Mouse (Mus musculus): Measurements from ENCODE around the gene Atp6v0d1. TPM values are rescaled to one million over a fixed set of nuclear protein-coding genes. Genes with fewer than 3 reads are reported as not detected.

Gene Atp6v0d1
- polyA plus RNA-seq, 1 experiment from 2014 or later = 112 TPM

DNA sequence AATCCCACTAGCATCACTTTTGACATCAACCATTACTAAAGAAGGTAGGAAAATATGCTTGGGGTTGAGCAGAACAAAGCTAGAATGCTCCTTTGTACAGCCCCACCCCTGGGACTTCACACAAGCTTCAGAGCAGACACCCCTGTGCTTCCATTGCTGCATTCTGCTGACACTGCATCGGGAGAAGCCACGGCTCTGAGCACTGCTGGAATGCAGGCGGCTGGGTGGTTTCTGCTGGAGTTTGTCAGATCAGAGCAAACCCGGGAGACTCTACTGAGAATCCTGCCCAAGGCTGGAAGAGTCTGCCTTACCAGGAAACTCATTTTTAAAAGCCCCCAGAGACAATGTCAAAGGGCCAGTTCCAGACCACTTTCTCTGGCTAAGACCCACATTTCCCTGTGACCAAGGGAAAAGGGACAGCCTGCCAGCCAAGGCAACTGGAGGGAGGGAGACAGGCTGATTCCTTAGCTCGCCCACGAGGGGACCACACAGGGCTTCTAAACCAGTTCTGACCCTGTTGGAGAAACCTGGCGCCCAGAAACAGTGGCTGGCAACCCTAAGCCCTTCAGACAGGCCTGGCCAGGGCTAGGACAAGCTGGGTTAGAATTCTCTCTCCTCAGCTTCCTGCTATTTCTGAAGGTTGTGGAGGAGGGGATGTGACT, 21.2 kb downstream of the Atp6v0d1 start:
- H3K36me3 ChIP-seq (ENCODE audit: insufficient read depth, low read length) = 0 out of 2 replicates have a peak, but pooled peaks cover under 1% of the 10 kb centered on the region
- H3K4me2 ChIP-seq (ENCODE audit: low read length) = no peak overlapping the region
- H3K27ac ChIP-seq = peak overlapping the region; percentile 70
- ATAC-seq (replicated peaks; ENCODE audit: low FRiP score, low read depth) (peak; percentile 89), DNase-seq (ENCODE audit: low spot score) (peak; percentile 62)
- peaks cover 22% of the 10 kb centered on the region for H3K4me1 ChIP-seq (replicated peaks; ENCODE audit: insufficient read depth, low read length)
- no peak for TF ChIP-seq CTCF (IDR thresholded peaks at IDR 0.05; ENCODE audit: low read depth)
- no peak overlapping the region for H3K4me3 ChIP-seq (replicated peaks; ENCODE audit: low read depth, low read length)
- 39% methylated on average over 7 of the region's 7 CpGs for WGBS
- no peaks in the 10 kb centered on the region for H3K9me3 ChIP-seq (replicated peaks; ENCODE audit: low read length)
- no peak overlapping the region for H3K9ac ChIP-seq (ENCODE audit: low read depth, low read length)
- no peaks in the 10 kb centered on the region for H3K27me3 ChIP-seq (ENCODE audit: insufficient read depth, low read length)

DNA sequence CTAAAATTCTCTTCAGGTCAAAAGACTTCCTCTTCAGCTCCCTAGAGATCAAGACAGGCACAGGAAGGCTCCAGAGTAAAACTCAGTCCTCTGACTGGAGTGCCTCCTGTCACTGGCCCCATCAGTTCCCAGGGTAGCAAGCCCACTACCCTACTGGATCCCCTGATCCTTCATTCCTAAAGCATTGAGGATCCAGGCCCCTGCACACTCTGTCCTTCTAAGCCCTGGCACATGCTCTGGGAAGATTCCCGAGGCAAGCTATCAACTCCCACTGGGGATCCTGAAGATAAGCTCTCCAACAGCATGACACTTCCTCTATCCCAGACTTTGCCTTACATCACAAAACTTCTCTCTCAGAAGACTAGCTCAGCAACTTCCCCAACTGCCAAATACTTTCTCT, 22.1 kb downstream of the Atp6v0d1 start:
- 14% methylated on average over 1 of the region's 1 CpGs for WGBS
- H3K4me3 ChIP-seq (replicated peaks; ENCODE audit: low read depth, low read length) = no peak overlapping the region
- no peaks in the 10 kb centered on the region for H3K9me3 ChIP-seq (replicated peaks; ENCODE audit: low read length)
- no peak for ATAC-seq (replicated peaks; ENCODE audit: low FRiP score, low read depth)
- H3K4me2 ChIP-seq (ENCODE audit: low read length) = no peak overlapping the region
- peak overlapping the region; percentile 70; the same call in 1 of the 2 replicates for H3K27ac ChIP-seq
- no peaks in the 10 kb centered on the region for H3K27me3 ChIP-seq (ENCODE audit: insufficient read depth, low read length)
- peaks cover 9% of the 10 kb centered on the region for H3K36me3 ChIP-seq (ENCODE audit: insufficient read depth, low read length)
- TF ChIP-seq CTCF (IDR thresholded peaks at IDR 0.05; ENCODE audit: low read depth) = no peak
- H3K9ac ChIP-seq (ENCODE audit: low read depth, low read length) = no peak overlapping the region
- no peak for DNase-seq (ENCODE audit: low spot score)
- peaks cover 22% of the 10 kb centered on the region for H3K4me1 ChIP-seq (replicated peaks; ENCODE audit: insufficient read depth, low read length)

DNA sequence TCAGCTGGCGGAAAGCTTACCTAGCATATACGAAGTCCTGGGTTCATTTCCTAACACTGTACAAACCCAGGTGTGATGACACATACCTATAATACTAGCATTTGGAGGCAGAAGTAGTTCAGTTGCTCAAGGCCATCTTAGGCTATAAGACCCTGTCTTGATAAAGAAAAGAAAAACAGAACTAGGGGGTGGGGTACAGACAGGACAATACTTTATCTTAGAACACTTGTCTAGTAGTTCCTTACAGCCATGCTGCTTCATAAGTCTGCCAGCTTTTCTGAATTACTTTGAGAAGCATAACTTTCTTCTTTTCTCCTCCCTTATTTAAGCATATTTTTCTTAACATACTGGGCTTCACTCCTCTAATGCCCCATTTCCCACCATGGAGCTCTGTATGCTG, 23.0 kb downstream of the Atp6v0d1 start:
- TF ChIP-seq CTCF (IDR thresholded peaks at IDR 0.05; ENCODE audit: low read depth) = no peak
- ATAC-seq (replicated peaks; ENCODE audit: low FRiP score, low read depth) (no peak), DNase-seq (ENCODE audit: low spot score) (no peak)
- Histone ChIP-seq H3K4me3 (replicated peaks; ENCODE audit: low read depth, low read length) (no peak overlapping the region), H3K4me2 (ENCODE audit: low read length) (no peak overlapping the region), H3K27ac (no peak overlapping the region), H3K4me1 (replicated peaks; ENCODE audit: insufficient read depth, low read length) (peaks cover 22% of the 10 kb centered on the region), H3K9ac (ENCODE audit: low read depth, low read length) (no peak overlapping the region), H3K36me3 (ENCODE audit: insufficient read depth, low read length) (peaks cover 14% of the 10 kb centered on the region), H3K27me3 (ENCODE audit: insufficient read depth, low read length) (no peaks in the 10 kb centered on the region), H3K9me3 (replicated peaks; ENCODE audit: low read length) (no peaks in the 10 kb centered on the region)
- 89% methylated on average over 2 of the region's 2 CpGs for WGBS

DNA sequence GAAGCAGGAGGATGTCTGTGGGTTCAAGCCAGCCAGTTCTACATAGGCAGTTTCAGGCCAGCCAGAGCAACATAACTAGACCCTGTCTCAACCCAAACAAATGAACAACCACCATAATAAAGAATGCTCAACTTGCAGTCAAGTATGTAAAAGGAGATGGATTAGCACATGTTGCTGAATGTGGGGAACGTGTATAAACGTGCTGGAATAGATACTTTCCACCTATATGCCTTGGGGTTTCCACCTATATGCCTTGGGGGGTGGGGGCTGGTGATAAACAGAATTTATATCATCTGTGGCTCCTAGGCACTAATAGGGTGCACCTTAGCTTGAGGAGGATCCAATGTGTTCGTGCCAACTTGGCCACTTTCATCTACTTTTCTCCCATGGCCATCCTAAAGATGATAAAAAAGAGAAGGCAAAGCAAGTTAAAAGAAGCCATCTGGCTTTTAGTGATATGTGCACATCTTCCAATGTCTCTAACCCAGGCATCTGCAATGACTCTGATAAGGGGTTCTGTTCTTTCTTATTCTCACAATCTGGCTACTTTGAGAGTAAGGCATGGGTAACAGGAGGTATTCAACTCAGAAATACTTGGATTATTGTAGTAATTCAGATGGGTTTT, 23.7 kb downstream of the Atp6v0d1 start:
- peaks cover 20% of the 10 kb centered on the region for H3K4me1 ChIP-seq (replicated peaks; ENCODE audit: insufficient read depth, low read length)
- H3K27ac ChIP-seq = no peak overlapping the region
- H3K9ac ChIP-seq (ENCODE audit: low read depth, low read length) = no peak overlapping the region
- H3K9me3 ChIP-seq (replicated peaks; ENCODE audit: low read length) = no peaks in the 10 kb centered on the region
- no peak for DNase-seq (ENCODE audit: low spot score)
- H3K4me3 ChIP-seq (replicated peaks; ENCODE audit: low read depth, low read length) = no peak overlapping the region
- no peaks in the 10 kb centered on the region for H3K27me3 ChIP-seq (ENCODE audit: insufficient read depth, low read length)
- WGBS = 83% methylated on average over 3 of the region's 3 CpGs
- no peak overlapping the region for H3K4me2 ChIP-seq (ENCODE audit: low read length)
- H3K36me3 ChIP-seq (ENCODE audit: insufficient read depth, low read length) = peaks cover 19% of the 10 kb centered on the region
- TF ChIP-seq CTCF (IDR thresholded peaks at IDR 0.05; ENCODE audit: low read depth) = no peak
- no peak for ATAC-seq (replicated peaks; ENCODE audit: low FRiP score, low read depth)

GRCm38 (mm10) chr8:105538940-105539339, 26.9 kb downstream of the Atp6v0d1 start:
- Histone ChIP-seq H3K4me3 (replicated peaks; ENCODE audit: low read depth, low read length) (no peak overlapping the region), H3K4me2 (ENCODE audit: low read length) (no peak overlapping the region), H3K9ac (ENCODE audit: low read depth, low read length) (no peak overlapping the region), H3K36me3 (ENCODE audit: insufficient read depth, low read length) (peaks cover 27% of the 10 kb centered on the region), H3K27me3 (ENCODE audit: insufficient read depth, low read length) (no peaks in the 10 kb centered on the region), H3K4me1 (replicated peaks; ENCODE audit: insufficient read depth, low read length) (no peaks in the 10 kb centered on the region), H3K27ac (no peak overlapping the region), H3K9me3 (replicated peaks; ENCODE audit: low read length) (no peaks in the 10 kb centered on the region)
- 61% methylated on average over 4 of the region's 4 CpGs for WGBS
- ATAC-seq (replicated peaks; ENCODE audit: low FRiP score, low read depth) = no peak
- no peak for TF ChIP-seq CTCF (IDR thresholded peaks at IDR 0.05; ENCODE audit: low read depth)
- no peak for DNase-seq (ENCODE audit: low spot score)

DNA sequence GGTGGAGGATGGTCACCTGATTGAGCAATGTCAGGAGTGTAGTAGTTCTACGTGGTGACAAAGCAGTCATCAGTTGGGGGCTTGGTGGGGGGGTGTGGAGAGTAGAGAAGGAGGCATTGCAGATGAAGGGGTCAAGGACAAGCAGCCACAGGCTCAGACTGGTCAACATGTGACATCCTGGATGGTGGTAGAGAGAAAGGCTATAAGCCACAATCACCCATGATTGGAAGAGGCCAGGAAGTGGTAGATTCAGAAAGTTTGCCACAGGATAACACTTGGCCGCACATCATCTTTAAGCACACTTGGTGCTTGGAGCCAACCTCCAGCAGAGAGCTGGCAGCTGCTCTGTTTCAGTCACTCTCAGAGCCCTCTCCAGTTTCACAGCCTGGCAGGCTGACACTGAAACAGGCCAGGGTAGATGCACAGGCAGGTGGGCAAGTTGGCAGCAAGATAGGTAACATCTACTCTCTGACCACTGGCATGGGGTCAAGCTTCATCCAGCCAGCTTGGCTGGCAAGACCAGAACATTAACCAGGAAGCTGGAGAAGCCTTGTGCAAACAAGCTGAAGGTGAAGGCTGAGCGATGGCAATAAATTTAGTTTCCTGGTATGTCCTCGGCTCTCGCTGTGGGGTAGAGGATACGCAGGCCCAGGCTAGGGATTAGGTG, 28.7 kb downstream of the Atp6v0d1 start:
- no peak for ATAC-seq (replicated peaks; ENCODE audit: low FRiP score, low read depth)
- 55% methylated on average over 6 of the region's 6 CpGs for WGBS

More for the DNA sequence above, 28.7 kb downstream of the Atp6v0d1 start:
- DNase-seq (ENCODE audit: low spot score) = no peak
- no peak for TF ChIP-seq CTCF (IDR thresholded peaks at IDR 0.05; ENCODE audit: low read depth)
- Histone ChIP-seq H3K27ac (no peak overlapping the region), H3K4me1 (replicated peaks; ENCODE audit: insufficient read depth, low read length) (0 out of 2 replicates have a peak, but pooled peaks cover 7% of the 10 kb centered on the region), H3K9ac (ENCODE audit: low read depth, low read length) (no peak overlapping the region), H3K9me3 (replicated peaks; ENCODE audit: low read length) (no peaks in the 10 kb centered on the region), H3K36me3 (ENCODE audit: insufficient read depth, low read length) (peaks cover 27% of the 10 kb centered on the region), H3K27me3 (ENCODE audit: insufficient read depth, low read length) (no peaks in the 10 kb centered on the region), H3K4me2 (ENCODE audit: low read length) (no peak overlapping the region), H3K4me3 (replicated peaks; ENCODE audit: low read depth, low read length) (no peak overlapping the region)

Measured in kidney, postnatal 0 days (tissue).